Mouse (Mus musculus): Measurements from ENCODE around the gene Speer4d. TPM values are rescaled to one million over a fixed set of nuclear protein-coding genes. Genes with fewer than 3 reads are reported as not detected.

Gene Speer4d
- polyA plus RNA-seq, 1 experiment from 2014 or later = not detected

Other genes starting within 250 kb of the Speer4d start
- not detected in 2 replicates for gene Gm21149, start 142.5 kb upstream of the Speer4d start, polyA plus RNA-seq (2015; fragmentation: Nextera tagmentation; extraction: Ambion mirVana)
- gene Gm21190, start 89.8 kb upstream of the Speer4d start, polyA plus RNA-seq (2015; fragmentation: Nextera tagmentation; extraction: Ambion mirVana) = not detected in 2 replicates
- 0.18 and 0.33 TPM in 2 replicates for gene Gm21083, start 41.7 kb upstream of the Speer4d start, polyA plus RNA-seq (2015; fragmentation: Nextera tagmentation; extraction: Ambion mirVana)
- gene 4930572O03Rik, start 38.0 kb downstream of the Speer4d start, polyA plus RNA-seq (2015; fragmentation: Nextera tagmentation; extraction: Ambion mirVana) = not detected in 2 replicates
- not detected in 2 replicates for gene Speer4c, start 95.2 kb downstream of the Speer4d start, polyA plus RNA-seq (2015; fragmentation: Nextera tagmentation; extraction: Ambion mirVana)